Mouse (Mus musculus) brain, embryonic 14.5 days (tissue): ENCODE results near the gene Gpr155.

Source experiments
- CTCF ChIP-seq: fragments of 200-500 bp; IDR thresholded peaks from 2 replicates; pipeline ENCODE4 v1.5.1; 2012; ENCODE audit warnings: inconsistent platforms, mild to moderate bottlenecking, moderate library complexity, borderline replicate concordance; ENCODE audit not compliant: insufficient read depth, insufficient read length; ENCODE audit errors: extremely low read depth
- POLR2A ChIP-seq: fragments of 200-500 bp; IDR thresholded peaks from 2 replicates; pipeline ENCODE4 v1.6.1; 2012; ENCODE audit warnings: mild to moderate bottlenecking, inconsistent platforms, borderline replicate concordance; ENCODE audit not compliant: poor library complexity, insufficient read depth, insufficient read length, severe bottlenecking; ENCODE audit errors: extremely low read depth

- TF ChIP-seq CTCF: peak; percentile 60; the same call in 1 of the 2 replicates
- no peak for TF ChIP-seq POLR2A
These were observed 40.9 kb upstream of the Gpr155 start for GRCm38 (mm10) chr2:73427293-73427692.
